Mouse (Mus musculus): ENCODE data around the gene Lax1.

- TF ChIP-seq POLR2A (IDR thresholded peaks at IDR 0.05; ENCODE audit: control insufficient read depth in 1 of 2, insufficient read depth in 1 of 2, low read depth in 1 of 2, low read length in 2 of 2, poor library complexity in 1 of 2) (no peak), MEF2A (IDR thresholded peaks at IDR 0.05; ENCODE audit: extremely low read depth, insufficient replicate concordance, low read depth, low read length, poor library complexity, severe bottlenecking) (no peak), TBP (IDR thresholded peaks at IDR 0.05; ENCODE audit: low read depth, low read length) (no peak), CHD2 (IDR thresholded peaks at IDR 0.05; ENCODE audit: low read length) (no peak), CTCF (IDR thresholded peaks at IDR 0.05 in 2 of 3, conservative IDR thresholded peaks at IDR 0.05 in 1 of 3; ENCODE audit: control insufficient read depth in 1 of 3, insufficient read depth in 1 of 3, low read depth in 2 of 3, low read length in 3 of 3, poor library complexity in 1 of 3, severe bottlenecking in 1 of 3) (no peak), EP300 (IDR thresholded peaks at IDR 0.05; ENCODE audit: low read depth in 1 of 2, low read length in 2 of 2) (no peak), ZMIZ1 (IDR thresholded peaks at IDR 0.05; ENCODE audit: low read depth, low read length) (no peak), TAL1 (IDR thresholded peaks at IDR 0.05; ENCODE audit: low read length) (no peak), MAX (IDR thresholded peaks at IDR 0.05; ENCODE audit: low read length) (no peak)
Observed at GRCm38 (mm10) chr1:133656811-133657210, 33.1 kb downstream of the Lax1 start.
